Mouse (Mus musculus): ENCODE data around the gene Spryd3. TPM values are rescaled to one million over a fixed set of nuclear protein-coding genes. Genes with fewer than 3 reads are reported as not detected.

The Spryd3 gene
- total RNA-seq, 1 experiment, result 34.8 TPM

DNA sequence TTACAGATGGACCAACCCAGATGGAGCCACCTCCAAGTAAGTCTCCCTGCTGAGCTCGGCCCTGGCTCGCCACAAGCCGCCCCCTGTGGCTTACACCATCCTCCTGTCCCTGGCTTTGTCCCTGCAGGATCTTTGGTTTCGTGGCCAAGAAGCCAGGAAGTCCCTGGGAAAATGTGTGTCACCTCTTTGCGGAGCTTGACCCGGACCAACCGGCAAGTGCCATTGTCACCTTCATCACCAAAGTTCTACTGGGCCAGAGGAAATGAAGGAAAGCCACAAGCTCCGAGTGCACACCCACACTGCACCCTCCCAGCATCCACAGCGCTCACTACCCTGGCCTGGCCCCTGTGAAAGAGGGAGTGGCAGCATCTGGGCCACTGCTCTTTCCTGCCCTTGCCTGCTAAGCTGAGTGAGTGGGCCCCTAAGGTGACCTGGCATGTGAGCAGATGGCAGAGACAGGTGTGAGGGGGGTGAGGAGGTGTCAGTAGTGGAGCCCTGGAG is 20.3 kb downstream of the Spryd3 start:
- H3K9ac ChIP-seq (ENCODE audit: insufficient read depth, low read depth, low read length, poor library complexity, severe bottlenecking), result no peak overlapping the region
- no peak for DNase-seq (ENCODE audit: low read depth, low spot score)
- H3K36me3 ChIP-seq (ENCODE audit: control insufficient read depth, insufficient read depth, low read length, poor library complexity, severe bottlenecking), result peaks cover 22% of the 10 kb centered on the region; the same call in 1 of the 2 replicates
- no peak overlapping the region for H3K4me3 ChIP-seq (ENCODE audit: insufficient read depth in 1 of 2, low read depth in 1 of 2, low read length in 2 of 2, poor library complexity in 1 of 2, severe bottlenecking in 1 of 2)
- H3K27ac ChIP-seq (ENCODE audit: insufficient read depth, low read depth, low read length, poor library complexity, severe bottlenecking), result no peak overlapping the region
- no peaks in the 10 kb centered on the region for H3K9me3 ChIP-seq (ENCODE audit: control insufficient read depth, insufficient read depth, low read depth, low read length)
- in situ Hi-C loops (cut with MboI; ENCODE audit: low sequenced_read_pairs in 2 of 2, unreplicated experiment in 2 of 2), result no loop called here
- H3K4me1 ChIP-seq (ENCODE audit: control insufficient read depth in 2 of 2, insufficient read depth in 2 of 2, low read length in 2 of 2, poor library complexity in 1 of 2), result no peaks in the 10 kb centered on the region; a peak in 1 of 4 replicates
- TF ChIP-seq CHD2 (IDR thresholded peaks at IDR 0.05; ENCODE audit: low read depth, low read length), result no peak

DNA sequence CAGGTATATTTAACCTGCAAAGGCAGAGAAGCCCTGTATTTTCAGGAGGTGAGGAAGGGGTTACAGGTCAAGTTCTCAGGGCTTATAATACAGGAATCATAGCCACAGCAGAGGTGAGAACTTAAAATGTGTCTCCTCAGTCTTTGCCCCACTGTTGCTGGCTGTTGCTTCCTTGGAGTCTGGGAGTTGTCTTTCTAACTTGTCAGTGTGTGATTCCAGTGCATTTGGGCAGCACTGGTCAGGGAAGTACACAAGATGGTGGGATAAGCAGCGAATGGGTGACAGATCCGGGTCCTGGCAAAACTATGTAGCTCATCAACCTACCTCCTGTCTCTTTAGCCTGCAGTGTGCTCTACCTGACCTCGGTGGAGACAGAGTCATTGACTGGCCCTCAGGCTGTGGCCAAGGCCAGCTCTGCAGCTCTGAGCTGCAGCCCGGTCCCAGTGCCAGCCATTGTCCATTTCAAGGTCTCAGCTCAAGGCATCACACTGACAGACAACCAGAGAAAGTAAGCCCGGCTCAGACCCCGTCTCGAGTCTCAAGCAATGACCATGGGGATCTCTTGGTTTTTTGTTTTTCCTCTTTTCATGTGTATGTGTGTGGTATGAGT is 21.3 kb downstream of the Spryd3 start:
- H3K36me3 ChIP-seq (ENCODE audit: control insufficient read depth, insufficient read depth, low read length, poor library complexity, severe bottlenecking), result peaks cover 22% of the 10 kb centered on the region; the same call in 1 of the 2 replicates
- in situ Hi-C loops (cut with MboI; ENCODE audit: low sequenced_read_pairs in 2 of 2, unreplicated experiment in 2 of 2), result no loop called here

DNA sequence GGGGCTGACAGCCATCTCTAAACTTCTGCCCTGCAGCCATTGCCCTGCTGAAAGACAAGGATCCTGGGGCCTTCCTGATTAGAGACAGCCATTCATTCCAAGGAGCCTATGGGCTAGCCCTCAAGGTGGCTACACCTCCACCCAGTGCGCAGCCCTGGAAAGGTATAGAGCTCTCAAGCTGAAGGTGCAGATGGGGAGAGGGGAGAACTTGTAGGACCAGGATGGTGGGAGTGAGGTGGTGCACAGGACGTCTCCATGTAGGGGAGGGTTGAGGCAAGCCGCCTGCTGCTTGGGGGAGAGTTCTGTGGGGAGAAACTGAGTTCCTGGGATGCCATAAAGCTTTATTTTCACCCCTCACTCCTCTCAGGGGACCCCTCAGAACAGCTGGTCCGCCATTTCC is 22.4 kb downstream of the Spryd3 start:
- no peak overlapping the region for H3K27ac ChIP-seq (ENCODE audit: insufficient read depth, low read depth, low read length, poor library complexity, severe bottlenecking)
- in situ Hi-C loops (cut with MboI; ENCODE audit: low sequenced_read_pairs in 2 of 2, unreplicated experiment in 2 of 2), result no loop called here
- H3K36me3 ChIP-seq (ENCODE audit: control insufficient read depth, insufficient read depth, low read length, poor library complexity, severe bottlenecking), result peaks cover 20% of the 10 kb centered on the region; the same call in 1 of the 2 replicates
- H3K9ac ChIP-seq (ENCODE audit: insufficient read depth, low read depth, low read length, poor library complexity, severe bottlenecking), result no peak overlapping the region
- H3K4me3 ChIP-seq (ENCODE audit: insufficient read depth in 1 of 2, low read depth in 1 of 2, low read length in 2 of 2, poor library complexity in 1 of 2, severe bottlenecking in 1 of 2), result no peak overlapping the region
- DNase-seq (ENCODE audit: low read depth, low spot score), result no peak
- no peaks in the 10 kb centered on the region for H3K9me3 ChIP-seq (ENCODE audit: control insufficient read depth, insufficient read depth, low read depth, low read length)
- peaks cover 0 to 2% of the 10 kb centered on the region in 2 experiments; a peak in 1 of 4 replicates for H3K4me1 ChIP-seq (ENCODE audit: control insufficient read depth in 2 of 2, insufficient read depth in 2 of 2, low read length in 2 of 2, poor library complexity in 1 of 2)
- no peak for TF ChIP-seq ZC3H11A (IDR thresholded peaks at IDR 0.05; ENCODE audit: borderline replicate concordance, low read depth, low read length)
- no peak for TF ChIP-seq CHD2 (IDR thresholded peaks at IDR 0.05; ENCODE audit: low read depth, low read length)
- no peak for TF ChIP-seq MAFK (IDR thresholded peaks at IDR 0.05; ENCODE audit: insufficient read depth, low read depth, low read length)
- no peak for TF ChIP-seq HCFC1 (IDR thresholded peaks at IDR 0.05; ENCODE audit: borderline replicate concordance, insufficient read depth, low read length)
- TF ChIP-seq ZNF384 (IDR thresholded peaks at IDR 0.05; ENCODE audit: low read depth, low read length), result no peak

More for the DNA sequence above, 21.3 kb downstream of the Spryd3 start:
- TF ChIP-seq ZC3H11A (IDR thresholded peaks at IDR 0.05; ENCODE audit: borderline replicate concordance, low read depth, low read length), result no peak
- no peak for TF ChIP-seq HCFC1 (IDR thresholded peaks at IDR 0.05; ENCODE audit: borderline replicate concordance, insufficient read depth, low read length)
- no peak for TF ChIP-seq CHD2 (IDR thresholded peaks at IDR 0.05; ENCODE audit: low read depth, low read length)
- TF ChIP-seq ZNF384 (IDR thresholded peaks at IDR 0.05; ENCODE audit: low read depth, low read length), result no peak
- TF ChIP-seq MAFK (IDR thresholded peaks at IDR 0.05; ENCODE audit: insufficient read depth, low read depth, low read length), result no peak
- DNase-seq (ENCODE audit: low read depth, low spot score), result no peak
- no peak overlapping the region for H3K27ac ChIP-seq (ENCODE audit: insufficient read depth, low read depth, low read length, poor library complexity, severe bottlenecking)
- H3K9ac ChIP-seq (ENCODE audit: insufficient read depth, low read depth, low read length, poor library complexity, severe bottlenecking), result no peak overlapping the region
- no peak overlapping the region for H3K4me3 ChIP-seq (ENCODE audit: insufficient read depth in 1 of 2, low read depth in 1 of 2, low read length in 2 of 2, poor library complexity in 1 of 2, severe bottlenecking in 1 of 2)
- H3K4me1 ChIP-seq (ENCODE audit: control insufficient read depth in 2 of 2, insufficient read depth in 2 of 2, low read length in 2 of 2, poor library complexity in 1 of 2), result no peaks in the 10 kb centered on the region; a peak in 1 of 4 replicates
- no peaks in the 10 kb centered on the region for H3K9me3 ChIP-seq (ENCODE audit: control insufficient read depth, insufficient read depth, low read depth, low read length)

DNA sequence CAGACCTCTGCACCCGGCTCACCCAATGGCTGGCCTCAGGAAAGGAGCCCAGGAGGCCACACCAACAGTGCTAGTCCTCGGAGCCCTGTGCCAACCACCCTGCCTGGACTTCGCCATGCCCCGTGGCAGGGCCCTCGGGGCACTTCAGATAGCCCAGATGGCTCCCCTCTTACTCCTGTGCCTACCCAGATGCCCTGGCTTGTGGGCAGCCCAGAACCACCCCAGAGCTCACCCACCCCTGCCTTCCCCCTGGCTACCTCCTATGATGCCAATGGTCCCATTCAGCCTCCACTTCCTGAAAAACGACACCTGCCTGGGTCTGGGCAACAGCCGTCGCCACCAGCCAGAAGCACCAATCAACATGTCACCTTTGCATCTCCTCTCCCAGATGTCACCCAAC is 23.2 kb downstream of the Spryd3 start:
- Histone ChIP-seq H3K9me3 (ENCODE audit: control insufficient read depth, insufficient read depth, low read depth, low read length) (no peaks in the 10 kb centered on the region), H3K4me3 (ENCODE audit: insufficient read depth in 1 of 2, low read depth in 1 of 2, low read length in 2 of 2, poor library complexity in 1 of 2, severe bottlenecking in 1 of 2) (no peak overlapping the region), H3K4me1 (ENCODE audit: control insufficient read depth in 2 of 2, insufficient read depth in 2 of 2, low read length in 2 of 2, poor library complexity in 1 of 2) (peaks cover under 1 to 2% of the 10 kb centered on the region in 2 experiments; a peak in 1 of 4 replicates), H3K36me3 (ENCODE audit: control insufficient read depth, insufficient read depth, low read length, poor library complexity, severe bottlenecking) (peaks cover 15% of the 10 kb centered on the region; the same call in 1 of the 2 replicates), H3K27ac (ENCODE audit: insufficient read depth, low read depth, low read length, poor library complexity, severe bottlenecking) (no peak overlapping the region), H3K9ac (ENCODE audit: insufficient read depth, low read depth, low read length, poor library complexity, severe bottlenecking) (no peak overlapping the region)
- TF ChIP-seq ZC3H11A (IDR thresholded peaks at IDR 0.05; ENCODE audit: borderline replicate concordance, low read depth, low read length) (no peak), CHD2 (IDR thresholded peaks at IDR 0.05; ENCODE audit: low read depth, low read length) (no peak), HCFC1 (IDR thresholded peaks at IDR 0.05; ENCODE audit: borderline replicate concordance, insufficient read depth, low read length) (no peak), ZNF384 (IDR thresholded peaks at IDR 0.05; ENCODE audit: low read depth, low read length) (no peak), MAFK (IDR thresholded peaks at IDR 0.05; ENCODE audit: insufficient read depth, low read depth, low read length) (no peak)
- in situ Hi-C loops (cut with MboI; ENCODE audit: low sequenced_read_pairs in 2 of 2, unreplicated experiment in 2 of 2), result no loop called here
- no peak for DNase-seq (ENCODE audit: low read depth, low spot score)

Data from ES-E14 (cell line).